Mouse (Mus musculus): ENCODE measurements around the gene Dnajc15. TPM values are rescaled to one million over a fixed set of nuclear protein-coding genes. Genes with fewer than 3 reads are reported as not detected.

Gene Dnajc15
- 135 TPM for polyA plus RNA-seq (2017; shearing (Covaris generic))

GRCm38 (mm10) chr14:77874304-77875241 lies at the start of gene Dnajc15:
Gene Dnajc15 (minus strand): TSS chr14:77875125.

GRCm38 (mm10) chr14:77904171-77904762 lies 29.3 kb upstream of the Dnajc15 start, which contains the start of gene Epsti1:
Gene Epsti1 (plus strand): TSS chr14:77904239.

Other genes starting within 250 kb of the Dnajc15 start
- gene Epsti1, start 29.1 kb upstream of the Dnajc15 start, polyA plus RNA-seq (2017; shearing (Covaris generic)) = 113 TPM
- gene Fam216b, start 213.9 kb upstream of the Dnajc15 start, polyA plus RNA-seq (2017; shearing (Covaris generic)) = not detected